Mouse (Mus musculus) embryonic facial prominence, embryonic 15.5 days (tissue): Measurements from ENCODE around the gene Lrwd1. TPM values are rescaled to one million over a fixed set of nuclear protein-coding genes. Genes with fewer than 3 reads are reported as not detected.

Experiments used
- microRNA-seq: library from miRNA; unstranded; fragments of <30 nt; microRNA quantifications from one replicate; pipeline ENCODE4, GENCODE M21; 2016; ENCODE audit warnings: borderline number of aligned reads
- polyA plus RNA-seq: library from polyadenylated mRNA; unstranded; fragments of >200 nt; fragmentation: Nextera tagmentation; extraction: Ambion mirVana; gene quantifications from 2 replicates; pipeline ENCODE4 v1.2.1, GENCODE M21; 2015

Gene Lrwd1
- polyA plus RNA-seq, 1 experiment from 2014 or later: 40.0 TPM

Small RNAs within 50 kb of the gene (microRNA-seq; reads per million reads assigned to microRNA genes)
- gene Mir7035: not detected

Other genes with a start within 250 kb of the Lrwd1 start
- gene Hspb1, start 248.2 kb downstream of the Lrwd1 start, polyA plus RNA-seq: 803 and 821 TPM in 2 replicates
- 149 and 156 TPM in 2 replicates for gene Ywhag, start 201.5 kb downstream of the Lrwd1 start, polyA plus RNA-seq
- 2.8 and 3.4 TPM in 2 replicates for gene Ssc4d, start 161.5 kb downstream of the Lrwd1 start, polyA plus RNA-seq
- 0.40 and 0.83 TPM in 2 replicates for gene Zp3, start 156.0 kb downstream of the Lrwd1 start, polyA plus RNA-seq
- gene Dtx2, start 141.3 kb downstream of the Lrwd1 start, polyA plus RNA-seq: 35.0 and 36.5 TPM in 2 replicates
- 4.0 and 5.4 TPM in 2 replicates for gene Upk3b, start 97.6 kb downstream of the Lrwd1 start, polyA plus RNA-seq
- 41.7 and 48.4 TPM in 2 replicates for gene Upk3bl, start 81.6 kb downstream of the Lrwd1 start, polyA plus RNA-seq
- gene Rasa4, start 52.2 kb downstream of the Lrwd1 start, polyA plus RNA-seq: 13.4 and 13.6 TPM in 2 replicates
- 205 and 222 TPM in 2 replicates for gene Polr2j, start 19.4 kb downstream of the Lrwd1 start, polyA plus RNA-seq
- 21.6 and 22.7 TPM in 2 replicates for gene Alkbh4, start 72 bp upstream of the Lrwd1 start, polyA plus RNA-seq
- 17.1 and 18.3 TPM in 2 replicates for gene Orai2, start 34.6 kb upstream of the Lrwd1 start, polyA plus RNA-seq
- 50.3 and 52.2 TPM in 2 replicates for gene Prkrip1, start 62.9 kb upstream of the Lrwd1 start, polyA plus RNA-seq
- 8.2 and 9.1 TPM in 2 replicates for gene Sh2b2, start 110.5 kb upstream of the Lrwd1 start, polyA plus RNA-seq